Mouse (Mus musculus) 3134 (cell line): ENCODE measurements around the gene Adamtsl4.
"Not testable (repeated sequence)": the region's sequence is repeated elsewhere in the genome, so short reads cannot be mapped to it uniquely, and the experiment has no call there.

Source experiments
- DNase-seq: peaks from one replicate; pipeline ENCODE4 v3.0.0-alpha.2; 2011; ENCODE audit warnings: low spot score; ENCODE audit not compliant: insufficient read length; ENCODE audit errors: extremely low read depth

Adamtsl4 gene

GRCm38 (mm10) chr3:95677420-95678090 is 10.2 kb downstream of the Adamtsl4 start:
- no peak for DNase-seq

GRCm38 (mm10) chr3:95676745-95677419 is 10.8 kb downstream of the Adamtsl4 start:
- peak; percentile 65 for DNase-seq

GRCm38 (mm10) chr3:95675301-95676092 is 12.2 kb downstream of the Adamtsl4 start:
- peak; percentile 86 for DNase-seq

- peak; percentile 51 for DNase-seq
Observed at GRCm38 (mm10) chr3:95674812-95675211, 12.9 kb downstream of the Adamtsl4 start.

- peak; percentile 60 for DNase-seq
Observed at GRCm38 (mm10) chr3:95674236-95674635, 13.5 kb downstream of the Adamtsl4 start.

GRCm38 (mm10) chr3:95673707-95674211 is 14.0 kb downstream of the Adamtsl4 start:
- DNase-seq = no peak

- no peak for DNase-seq
Observed at GRCm38 (mm10) chr3:95672861-95673706, 14.6 kb downstream of the Adamtsl4 start.

GRCm38 (mm10) chr3:95672461-95672860 is 15.3 kb downstream of the Adamtsl4 start:
- DNase-seq = no peak

- DNase-seq = no peak
Observed at GRCm38 (mm10) chr3:95671201-95671600, 16.5 kb downstream of the Adamtsl4 start.

GRCm38 (mm10) chr3:95670419-95670818 is 17.3 kb downstream of the Adamtsl4 start:
- DNase-seq = not testable (repeated sequence)

- DNase-seq = no peak
Observed at GRCm38 (mm10) chr3:95669309-95669665, 18.4 kb downstream of the Adamtsl4 start.

GRCm38 (mm10) chr3:95668589-95669308 is 19.0 kb downstream of the Adamtsl4 start:
- DNase-seq = no peak

- DNase-seq = peak; percentile 74
Observed at GRCm38 (mm10) chr3:95668026-95668425, 19.7 kb downstream of the Adamtsl4 start.

- no peak for DNase-seq
Observed at GRCm38 (mm10) chr3:95667521-95667920, 20.2 kb downstream of the Adamtsl4 start.

GRCm38 (mm10) chr3:95666124-95666844 is 21.4 kb downstream of the Adamtsl4 start:
- no peak for DNase-seq

GRCm38 (mm10) chr3:95664940-95665352 is 22.8 kb downstream of the Adamtsl4 start:
- no peak for DNase-seq

GRCm38 (mm10) chr3:95663969-95664608 is 23.6 kb downstream of the Adamtsl4 start:
- DNase-seq = peak; percentile 75

- no peak for DNase-seq
Observed at GRCm38 (mm10) chr3:95663486-95663885, 24.2 kb downstream of the Adamtsl4 start.
